Mouse (Mus musculus): ENCODE results near the gene Wasf2. TPM values are rescaled to one million over a fixed set of nuclear protein-coding genes. Genes with fewer than 3 reads are reported as not detected.

The Wasf2 gene
- total RNA-seq, 2 experiments from 2014 or later = 29.1 to 33.3 TPM

- peak; percentile 48 for DNase-seq (ENCODE audit: low spot score)
Observed at GRCm38 (mm10) chr4:133200343-133200742, 70.0 kb downstream of the Wasf2 start.

- DNase-seq (ENCODE audit: low spot score) = peak; percentile 78
Observed at GRCm38 (mm10) chr4:133201006-133201771, 70.9 kb downstream of the Wasf2 start.

GRCm38 (mm10) chr4:133202254-133202653 lies 71.9 kb downstream of the Wasf2 start:
- no peak for DNase-seq (ENCODE audit: low spot score)

- no peak for DNase-seq (ENCODE audit: low spot score)
Observed at GRCm38 (mm10) chr4:133203591-133203990, 73.3 kb downstream of the Wasf2 start.

- no peak for DNase-seq (ENCODE audit: low spot score)
Observed at GRCm38 (mm10) chr4:133204379-133204778, 74.1 kb downstream of the Wasf2 start.

GRCm38 (mm10) chr4:133209366-133209765 lies 79.1 kb downstream of the Wasf2 start:
- DNase-seq (ENCODE audit: low spot score) = peak; percentile 43

- DNase-seq (ENCODE audit: low spot score) = no peak
Observed at GRCm38 (mm10) chr4:133210023-133210787, 79.9 kb downstream of the Wasf2 start.

- DNase-seq (ENCODE audit: low spot score) = no peak
Observed at GRCm38 (mm10) chr4:133210788-133211390, 80.6 kb downstream of the Wasf2 start.

GRCm38 (mm10) chr4:133211751-133212561 lies 81.7 kb downstream of the Wasf2 start, which contains the start of the genes Cd164l2 and Gpr3:
TSS of gene Cd164l2 (plus strand) at chr4:133212131.
TSS of gene Gpr3 (minus strand) at chr4:133212536.
- no peak for DNase-seq (ENCODE audit: low spot score)

- DNase-seq (ENCODE audit: low spot score) = peak; percentile 84
Observed at GRCm38 (mm10) chr4:133212562-133213267, 82.4 kb downstream of the Wasf2 start.

GRCm38 (mm10) chr4:133213268-133213590 lies 82.9 kb downstream of the Wasf2 start:
- no peak for DNase-seq (ENCODE audit: low spot score)

- no peak for DNase-seq (ENCODE audit: low spot score)
Observed at GRCm38 (mm10) chr4:133213661-133214060, 83.4 kb downstream of the Wasf2 start.

- peak; percentile 58 for DNase-seq (ENCODE audit: low spot score)
Observed at GRCm38 (mm10) chr4:133217641-133218040, 87.3 kb downstream of the Wasf2 start.

- no peak for DNase-seq (ENCODE audit: low spot score)
Observed at GRCm38 (mm10) chr4:133218745-133219144, 88.4 kb downstream of the Wasf2 start.

- no peak for DNase-seq (ENCODE audit: low spot score)
Observed at GRCm38 (mm10) chr4:133220656-133221055, 90.4 kb downstream of the Wasf2 start.

GRCm38 (mm10) chr4:133221701-133222100 lies 91.4 kb downstream of the Wasf2 start:
- no peak for DNase-seq (ENCODE audit: low spot score)

- DNase-seq (ENCODE audit: low spot score) = no peak
Observed at GRCm38 (mm10) chr4:133223875-133224274, 93.6 kb downstream of the Wasf2 start.

- DNase-seq (ENCODE audit: low spot score) = peak; percentile 67
Observed at GRCm38 (mm10) chr4:133226073-133226472, 95.8 kb downstream of the Wasf2 start.

- DNase-seq (ENCODE audit: low spot score) = no peak
Observed at GRCm38 (mm10) chr4:133227636-133228035, 97.3 kb downstream of the Wasf2 start.

- no peak for DNase-seq (ENCODE audit: low spot score)
Observed at GRCm38 (mm10) chr4:133229582-133229981, 99.3 kb downstream of the Wasf2 start.
